ENCODE assay signal across 19 mouse cellular contexts in the genomic region with DNA sequence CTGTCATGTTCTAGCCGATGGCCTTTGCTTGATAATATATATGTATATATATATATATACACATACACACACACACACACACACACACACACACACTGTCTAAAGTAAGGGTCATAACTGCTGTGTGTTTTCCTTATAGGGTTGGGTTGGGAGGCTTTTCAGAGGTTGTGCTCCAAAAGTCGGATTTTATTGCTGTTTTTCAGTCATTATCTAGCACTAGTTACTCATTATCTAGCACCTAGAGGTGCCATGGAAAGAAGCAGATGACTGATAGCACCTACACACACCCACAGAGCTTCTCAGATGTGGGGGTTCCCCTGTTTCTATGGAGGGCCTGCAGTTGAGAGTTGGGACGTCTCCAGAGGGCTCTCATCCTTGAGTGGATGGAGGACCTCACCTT.
DNase-seq lines count a peak whose midpoint lies in the region; ATAC-seq and TF ChIP-seq lines count a peak whose summit lies in the region.
"Had no signal": no experiment of that assay in that cellular context is flagged by ENCODE, and none has a peak within 500 bp of the region (broad histone marks: within the 10 kb centered on the region; RNA-seq: fewer than 3 reads in every experiment).

No protein-coding gene starts in this region.

- no peak overlapping the region for H3K4me2 ChIP-seq in intestine, postnatal 0 days (replicated peaks; ENCODE audit: low read depth)
- H3K4me2 ChIP-seq: embryonic facial prominence, embryonic 15.5 days; hindbrain, embryonic 12.5 days had no signal

- 32% methylated on average over 3 of the region's 3 CpGs for WGBS in intestine, postnatal 0 days

- peak overlapping the region; percentile 70 for H3K27ac ChIP-seq in intestine, postnatal 0 days (ENCODE audit: low read depth, low read length)
- H3K27ac ChIP-seq: forebrain, embryonic 10.5 days; gastrocnemius, adult 2 months; heart, embryonic 10.5 days; hindbrain, embryonic 12.5 days had no signal

- H3K9me3 ChIP-seq in intestine, postnatal 0 days (ENCODE audit: control insufficient read depth): no peaks in the 10 kb centered on the region
- H3K9me3 ChIP-seq: embryonic facial prominence, embryonic 15.5 days; forebrain, embryonic 10.5 days; heart, embryonic 10.5 days; hindbrain, embryonic 12.5 days had no signal

- no peaks in the 10 kb centered on the region for H3K27me3 ChIP-seq in intestine, postnatal 0 days (replicated peaks; ENCODE audit: control insufficient read depth, insufficient read depth, low read length)
- H3K27me3 ChIP-seq: embryonic facial prominence, embryonic 15.5 days; hindbrain, embryonic 12.5 days had no signal

- no peak overlapping the region for H3K9ac ChIP-seq in intestine, postnatal 0 days (ENCODE audit: low read depth, low read length)
- H3K9ac ChIP-seq: embryonic facial prominence, embryonic 15.5 days; hindbrain, embryonic 12.5 days had no signal

- peaks cover 26% of the 10 kb centered on the region; the same call in 1 of the 2 replicates for H3K4me1 ChIP-seq in intestine, postnatal 0 days (replicated peaks; ENCODE audit: control insufficient read depth, insufficient read depth, low read length)
- H3K4me1 ChIP-seq: hindbrain, embryonic 12.5 days had no signal

- peak; percentile 24 for DNase-seq in CD4-positive helper T cell, adult 2 months (ENCODE audit: low read depth, low spot score)
- no peak for DNase-seq in left cerebral cortex, adult 9 months (ENCODE audit: low spot score in 2 of 2)
- DNase-seq in testis, postnatal 14 days (ENCODE audit: low spot score): no peak
- DNase-seq in cerebellum, postnatal 25 days: no peak
- DNase-seq: cerebellum, adult 18-20 months; cerebellum, adult 9-11 months; gastrocnemius, adult 2 months; gastrocnemius, postnatal 25 days; heart, postnatal 4 days had no signal

- peaks cover 19% of the 10 kb centered on the region for H3K36me3 ChIP-seq in intestine, postnatal 0 days (ENCODE audit: control insufficient read depth, insufficient read depth)
- H3K36me3 ChIP-seq: embryonic facial prominence, embryonic 15.5 days; forebrain, embryonic 10.5 days; hindbrain, embryonic 12.5 days had no signal

- no peak overlapping the region for H3K4me3 ChIP-seq in intestine, postnatal 0 days (ENCODE audit: low read depth, low read length)
- H3K4me3 ChIP-seq: embryonic facial prominence, embryonic 15.5 days; erythroblast, embryonic 14.5 days; forebrain, embryonic 10.5 days; gastrocnemius, adult 2 months; heart, embryonic 10.5 days; hindbrain, embryonic 12.5 days had no signal

- peak; percentile 42 for ATAC-seq in CD4-positive, CD25-positive, alpha-beta regulatory T cell, adult 4 months
- peak; percentile 35 for ATAC-seq in inflammation-experienced regulatory T-cells, adult 6 months
- peak; percentile 54 for ATAC-seq in intestine, postnatal 0 days
- ATAC-seq: forebrain, embryonic 14.5 days; hindbrain, embryonic 16.5 days had no signal

- TF ChIP-seq CTCF in intestine, postnatal 0 days (IDR thresholded peaks at IDR 0.05; ENCODE audit: low read depth): no peak
